Mouse (Mus musculus): ENCODE measurements around the gene Mpp2.

GRCm38 (mm10) chr11:102069633-102070032 lies 18.7 kb downstream of the Mpp2 start:
- no peak for TF ChIP-seq POLR2A (IDR thresholded peaks at IDR 0.05; ENCODE audit: control insufficient read depth, low read depth, low read length)
- TF ChIP-seq CTCF (IDR thresholded peaks at IDR 0.05; ENCODE audit: control insufficient read depth, insufficient read depth, insufficient replicate concordance, low read depth, low read length) = no peak

Measured in testis, adult 2 months (tissue).